ENCODE assay signal across 8 mouse cellular contexts in the genomic region with DNA sequence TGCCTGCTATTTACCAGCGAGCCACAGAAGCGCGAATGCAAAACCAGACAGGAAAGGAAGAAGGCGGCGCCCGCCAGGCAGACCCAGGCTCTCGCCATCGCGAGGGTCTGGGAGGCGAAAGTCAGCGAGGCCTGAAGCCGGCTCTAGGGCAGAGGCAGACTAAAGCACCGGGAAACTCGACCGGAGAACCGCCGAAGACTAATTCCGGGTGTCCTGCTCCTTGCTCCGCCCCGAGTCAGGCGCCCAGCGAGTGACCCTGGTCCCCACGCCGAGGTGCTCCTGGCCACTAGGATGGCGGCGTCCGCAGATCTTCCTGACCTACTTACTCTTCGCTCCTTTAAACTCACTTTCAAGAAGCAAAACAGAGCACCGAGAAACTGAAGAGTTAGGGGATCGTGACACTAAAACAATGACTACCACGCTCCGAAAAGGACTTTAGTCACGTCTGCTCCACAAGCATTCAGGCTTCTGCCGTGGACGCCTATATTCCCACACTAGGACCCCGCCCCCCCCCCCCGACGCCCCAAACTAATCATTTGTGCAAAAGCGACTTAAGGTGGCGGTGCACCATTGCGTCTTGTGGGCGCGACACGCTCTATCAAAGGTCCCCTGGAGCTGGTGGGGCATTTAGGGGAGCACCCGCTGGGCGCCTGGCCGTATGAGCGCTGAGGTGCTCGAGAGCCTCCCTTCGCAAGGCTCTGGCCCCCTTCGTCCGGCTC. TPM values are rescaled to one million over a fixed set of nuclear protein-coding genes. Genes with fewer than 3 reads are reported as not detected.
DNase-seq lines count a peak whose midpoint lies in the region; ATAC-seq and TF ChIP-seq lines count a peak whose summit lies in the region.

A gene (minus strand): TSS at position 287 of the 719 bp plus-strand sequence.
A gene (plus strand): TSS at position 621 of the 719 bp plus-strand sequence.

- H3K27me3 ChIP-seq in hindbrain, embryonic 10.5 days (ENCODE audit: insufficient read depth, poor library complexity, severe bottlenecking), result no peaks in the 10 kb centered on the region
- H3K27me3 ChIP-seq in lung, postnatal 0 days (replicated peaks; ENCODE audit: insufficient read depth, low read length), result no peaks in the 10 kb centered on the region

- peak within 1 kb of the TSS; percentile 83 for H3K4me3 ChIP-seq in hindbrain, embryonic 10.5 days
- peak within 1 kb of the TSS; percentile 69 for H3K4me3 ChIP-seq in lung, postnatal 0 days (ENCODE audit: low read depth, low read length)

- H3K36me3 ChIP-seq in hindbrain, embryonic 10.5 days, result peaks cover 30% of the 10 kb centered on the region
- peaks cover 10% of the 10 kb centered on the region; the same call in 1 of the 2 replicates for H3K36me3 ChIP-seq in lung, postnatal 0 days (ENCODE audit: insufficient read depth, low read length)

- peak within 1 kb of the TSS; percentile 76 for H3K4me2 ChIP-seq in lung, postnatal 0 days (replicated peaks; ENCODE audit: low read depth, low read length)

- peak; percentile 98 for ATAC-seq in lung, postnatal 0 days

- peak; percentile 77 for TF ChIP-seq EP300 in lung, postnatal 0 days (IDR thresholded peaks at IDR 0.05)

- H3K9ac ChIP-seq in lung, postnatal 0 days (replicated peaks; ENCODE audit: low read depth), result peak within 1 kb of the TSS; percentile 83

- no peaks in the 10 kb centered on the region for H3K9me3 ChIP-seq in hindbrain, embryonic 10.5 days
- no peaks in the 10 kb centered on the region for H3K9me3 ChIP-seq in lung, postnatal 0 days (ENCODE audit: low read length)

- peak; percentile 88 for DNase-seq in MEL-GATA-1-ER (ENCODE audit: extremely low read depth, low read depth)
- peak; percentile 93 for DNase-seq in cerebellum, adult 8-10 months
- peak; percentile 94 for DNase-seq in forelimb bud, embryonic 11.5 days (ENCODE audit: low read depth, low spot score)
- peak; percentile 93 for DNase-seq in hindbrain, embryonic 10.5 days (ENCODE audit: low spot score)
- DNase-seq in layer of hippocampus, adult 9-11 months, result peak; percentile 97
- DNase-seq in lung, postnatal 0 days (ENCODE audit: low spot score), result peak; percentile 98
- peak; percentile 96 for DNase-seq in ovary, postnatal 14 days (ENCODE audit: low spot score)
- peak; percentile 94 for DNase-seq in thymus, postnatal 14 days

- peak within 1 kb of the TSS; percentile 96 for H3K27ac ChIP-seq in hindbrain, embryonic 10.5 days
- peak within 1 kb of the TSS; percentile 88 for H3K27ac ChIP-seq in lung, postnatal 0 days (ENCODE audit: low read length)

- peaks cover 41% of the 10 kb centered on the region for H3K4me1 ChIP-seq in hindbrain, embryonic 10.5 days (replicated peaks)
- H3K4me1 ChIP-seq in lung, postnatal 0 days (ENCODE audit: insufficient read depth, low read depth, low read length), result peaks cover 13% of the 10 kb centered on the region; the same call in 1 of the 2 replicates

- no peak; the same call in 1 of the 2 replicates for TF ChIP-seq CTCF in lung, postnatal 0 days (IDR thresholded peaks at IDR 0.05)

- WGBS in hindbrain, embryonic 10.5 days, result under 1% methylated on average over 52 of the region's 52 CpGs
- WGBS in lung, postnatal 0 days, result under 1% methylated on average over 48 of the region's 52 CpGs

RNA-seq across cellular contexts. Expression of the first gene that starts in this region (rescaled TPM):
- 9.3 and 9.9 TPM in 2 replicates for polyA plus RNA-seq in hindbrain, embryonic 10.5 days (2016; fragmentation: Nextera tagmentation; extraction: Ambion mirVana)
- 11.1 and 11.2 TPM in 2 replicates for polyA plus RNA-seq in lung, postnatal 0 days (2015; fragmentation: Nextera tagmentation; extraction: Ambion mirVana)

RNA-seq across cellular contexts. Expression of the second gene that starts in this region (rescaled TPM):
- polyA plus RNA-seq in hindbrain, embryonic 10.5 days (2016; fragmentation: Nextera tagmentation; extraction: Ambion mirVana), result 22.4 and 24.2 TPM in 2 replicates
- 10.8 and 12.6 TPM in 2 replicates for polyA plus RNA-seq in lung, postnatal 0 days (2015; fragmentation: Nextera tagmentation; extraction: Ambion mirVana)

Comparison
In these comparisons a context has a peak if more than half of its experiments do, and no peak if none do; other contexts are left out.
1. Peak in every context shown above with its lines: DNase-seq, ATAC-seq, H3K4me3 ChIP-seq and H3K27ac ChIP-seq.